Comparison of ENCODE assay signal across 12 mouse cellular contexts in the genomic region with DNA sequence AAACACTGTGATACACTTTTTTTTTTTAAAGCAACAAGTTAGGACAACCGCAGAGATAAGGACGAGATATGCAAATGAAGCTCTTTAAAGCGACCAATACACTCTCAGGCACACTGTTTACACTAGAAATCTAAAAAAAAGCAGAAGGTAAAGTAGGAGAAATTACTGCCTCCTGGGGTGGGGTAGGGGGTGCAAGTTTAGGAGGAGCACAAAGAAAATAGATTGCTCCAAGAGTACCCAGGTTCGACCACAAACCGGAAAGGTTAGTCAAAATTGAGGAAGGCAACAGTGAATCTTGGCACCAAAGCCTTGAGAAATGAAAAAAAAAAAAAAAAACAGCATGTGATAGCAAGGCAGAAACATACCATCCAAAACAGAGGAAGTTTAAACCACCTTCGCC. TPM values are rescaled to one million over a fixed set of nuclear protein-coding genes. Genes with fewer than 3 reads are reported as not detected.
DNase-seq lines count a peak whose midpoint lies in the region; ATAC-seq lines count a peak whose summit lies in the region.
"Had no signal": no experiment of that assay in that cellular context is flagged by ENCODE, and none has a peak within 500 bp of the region (broad histone marks: within the 10 kb centered on the region; RNA-seq: fewer than 3 reads in every experiment).

No protein-coding gene starts in this region.

- H3K27me3 ChIP-seq in hindbrain, embryonic 16.5 days (replicated peaks; ENCODE audit: control insufficient read depth, insufficient read depth, low read length): no peaks in the 10 kb centered on the region
- no peaks in the 10 kb centered on the region for H3K27me3 ChIP-seq in hindbrain, embryonic 12.5 days
- H3K27me3 ChIP-seq in embryonic facial prominence, embryonic 10.5 days (replicated peaks; ENCODE audit: low read depth, poor library complexity, severe bottlenecking): peaks cover 7% of the 10 kb centered on the region; the same call in 1 of the 2 replicates
- H3K27me3 ChIP-seq: neural tube, embryonic 12.5 days had no signal

- no peak for DNase-seq in embryonic facial prominence, embryonic 10.5 days (ENCODE audit: low spot score)
- no peak for DNase-seq in kidney, postnatal 10 days
- DNase-seq in neural tube, embryonic 10.5 days (ENCODE audit: extremely low spot score, low spot score): no peak
- DNase-seq: adrenal gland, postnatal 14 days; cerebellum, adult 11 months; lung, postnatal 36 days had no signal

- no peak overlapping the region for H3K9ac ChIP-seq in hindbrain, embryonic 16.5 days (ENCODE audit: low read depth, low read length)
- H3K9ac ChIP-seq in hindbrain, embryonic 12.5 days: no peak overlapping the region

- no peak for ATAC-seq in hindbrain, embryonic 16.5 days
- no peak for ATAC-seq in hindbrain, embryonic 12.5 days (ENCODE audit: low FRiP score)
- ATAC-seq in CD4-positive, CD25-positive, alpha-beta regulatory T cell, adult 4 months: peak; percentile 42
- ATAC-seq in monocyte, adult 5-6 weeks (replicated peaks; ENCODE audit: insufficient number of reproducible peaks, low FRiP score, low TSS enrichment, poor library complexity, severe bottlenecking): 0 out of 2 replicates have a peak, but pooled peaks have one; percentile 27

- H3K4me3 ChIP-seq in hindbrain, embryonic 16.5 days (ENCODE audit: low read length): no peak overlapping the region
- no peak overlapping the region for H3K4me3 ChIP-seq in hindbrain, embryonic 12.5 days
- 0 out of 2 replicates have a peak overlapping the region, but pooled peaks have one; percentile 91 for H3K4me3 ChIP-seq in embryonic facial prominence, embryonic 10.5 days

- WGBS in hindbrain, embryonic 16.5 days: 25% methylated on average over 6 of the region's 6 CpGs
- WGBS in hindbrain, embryonic 12.5 days: 30% methylated on average over 6 of the region's 6 CpGs
- 18% methylated on average over 6 of the region's 6 CpGs for WGBS in embryonic facial prominence, embryonic 10.5 days

- peaks cover 3% of the 10 kb centered on the region for H3K4me1 ChIP-seq in hindbrain, embryonic 16.5 days (ENCODE audit: control insufficient read depth, insufficient read depth, low read depth, low read length)
- peaks cover 11% of the 10 kb centered on the region for H3K4me1 ChIP-seq in hindbrain, embryonic 12.5 days
- H3K4me1 ChIP-seq in embryonic facial prominence, embryonic 10.5 days: peaks cover 9% of the 10 kb centered on the region

- H3K36me3 ChIP-seq in hindbrain, embryonic 16.5 days (ENCODE audit: control insufficient read depth, insufficient read depth, low read length): no peaks in the 10 kb centered on the region
- no peaks in the 10 kb centered on the region for H3K36me3 ChIP-seq in hindbrain, embryonic 12.5 days
- H3K36me3 ChIP-seq in embryonic facial prominence, embryonic 10.5 days (replicated peaks): no peaks in the 10 kb centered on the region
- H3K36me3 ChIP-seq: embryonic facial prominence, embryonic 12.5 days; neural tube, embryonic 12.5 days had no signal

- H3K27ac ChIP-seq in hindbrain, embryonic 16.5 days (ENCODE audit: low read depth, low read length): no peak overlapping the region
- H3K27ac ChIP-seq in hindbrain, embryonic 12.5 days: no peak overlapping the region
- no peak overlapping the region for H3K27ac ChIP-seq in embryonic facial prominence, embryonic 10.5 days (replicated peaks)

- peak overlapping the region; percentile 71; the same call in 1 of the 2 replicates for H3K4me2 ChIP-seq in hindbrain, embryonic 16.5 days (ENCODE audit: low read length)
- H3K4me2 ChIP-seq in hindbrain, embryonic 12.5 days (replicated peaks): no peak overlapping the region

- no peaks in the 10 kb centered on the region for H3K9me3 ChIP-seq in hindbrain, embryonic 16.5 days (ENCODE audit: control insufficient read depth, low read length)
- no peaks in the 10 kb centered on the region for H3K9me3 ChIP-seq in hindbrain, embryonic 12.5 days (replicated peaks)
- no peaks in the 10 kb centered on the region for H3K9me3 ChIP-seq in embryonic facial prominence, embryonic 10.5 days
- H3K9me3 ChIP-seq: embryonic facial prominence, embryonic 12.5 days; neural tube, embryonic 12.5 days had no signal

RNA-seq across cellular contexts. Expression of a gene that starts 18.8 kb away (rescaled TPM):
- 27.4 and 33.7 TPM in 2 replicates for polyA plus RNA-seq in hindbrain, embryonic 16.5 days (2015; fragmentation: Nextera tagmentation; extraction: Ambion mirVana)
- polyA plus RNA-seq in hindbrain, embryonic 12.5 days (2016; fragmentation: Nextera tagmentation; extraction: Ambion mirVana): 30.7 and 33.6 TPM in 2 replicates
- polyA plus RNA-seq in CD4-positive, CD25-positive, alpha-beta regulatory T cell, adult 4 months (2017; shearing (Covaris generic)): 10 to 100 TPM; 49.5 to 77.2 TPM
- 16.3 TPM in 2 replicates for polyA plus RNA-seq in embryonic facial prominence, embryonic 10.5 days (2016; fragmentation: Nextera tagmentation; extraction: Ambion mirVana)
- total RNA-seq in monocyte, adult 5-6 weeks (2017): 64.2 to 128 TPM (median 84.7 TPM) in 3 replicates

Comparison
In these comparisons a context has a peak if more than half of its experiments do, and no peak if none do; other contexts are left out.
1. ATAC-seq: peak in CD4-positive, CD25-positive, alpha-beta regulatory T cell, adult 4 months (single experiment) and monocyte, adult 5-6 weeks (single experiment); none in hindbrain, embryonic 16.5 days (single experiment) and hindbrain, embryonic 12.5 days (single experiment).